Mouse (Mus musculus) embryonic facial prominence, embryonic 15.5 days (tissue): ENCODE data around the gene Sipa1l2. TPM values are rescaled to one million over a fixed set of nuclear protein-coding genes. Genes with fewer than 3 reads are reported as not detected.
A peak's percentile ranks its signal among the peaks of the same experiment; 100 is the strongest.

ENCODE experiments used
- ATAC-seq: fragments of 200-750 bp; cut with Nextera tagmentation; 2 replicates; pipeline ENCODE4 v1.8.0; 2017; ENCODE audit warnings: low read depth, moderate TSS enrichment; ENCODE audit not compliant: insufficient number of reproducible peaks, low FRiP score, low TSS enrichment
- H3K27ac ChIP-seq: fragments of 300-500 bp; sonication (generic); replicated peaks from 2 replicates; pipeline ENCODE4 v1.5.1; 2015; ENCODE audit warnings: mild to moderate bottlenecking, inconsistent platforms
- H3K27me3 ChIP-seq: fragments of 300-500 bp; sonication (generic); 2 replicates; pipeline ENCODE4 v1.6.1; 2015; ENCODE audit warnings: inconsistent platforms
- H3K36me3 ChIP-seq: fragments of 300-500 bp; sonication (generic); 2 replicates; pipeline ENCODE4 v1.6.1; 2015; ENCODE audit warnings: mild to moderate bottlenecking, inconsistent platforms
- H3K4me1 ChIP-seq: fragments of 300-500 bp; sonication (generic); 2 replicates; pipeline ENCODE4 v1.6.1; 2015; ENCODE audit warnings: inconsistent platforms
- H3K4me2 ChIP-seq: fragments of 300-500 bp; sonication (generic); replicated peaks from 2 replicates; pipeline ENCODE4 v1.6.1; 2015; ENCODE audit warnings: mild to moderate bottlenecking, inconsistent platforms
- H3K4me3 ChIP-seq: fragments of 300-500 bp; sonication (generic); replicated peaks from 2 replicates; pipeline ENCODE4 v1.5.1; 2015; ENCODE audit warnings: mild to moderate bottlenecking, inconsistent platforms
- H3K9ac ChIP-seq: fragments of 300-500 bp; sonication (generic); 2 replicates; pipeline ENCODE4 v1.6.1; 2015; ENCODE audit warnings: inconsistent platforms
- H3K9me3 ChIP-seq: fragments of 300-500 bp; sonication (generic); replicated peaks from 2 replicates; pipeline ENCODE4 v1.6.1; 2016; ENCODE audit warnings: inconsistent platforms
- WGBS: fragments of 180-500 bp; shearing (Covaris S2); methylation state at CpG from one replicate; pipeline ENCODE4 v1.1.7; 2015; 5-methylcytosine and 5-hydroxymethylcytosine counted together
- polyA plus RNA-seq: library from polyadenylated mRNA; unstranded; fragments of >200 nt; fragmentation: Nextera tagmentation; extraction: Ambion mirVana; gene quantifications from 2 replicates; pipeline ENCODE4 v1.2.1, GENCODE M21; 2015

Sipa1l2 gene
- polyA plus RNA-seq, 1 experiment from 2014 or later = 12.6 TPM

DNA sequence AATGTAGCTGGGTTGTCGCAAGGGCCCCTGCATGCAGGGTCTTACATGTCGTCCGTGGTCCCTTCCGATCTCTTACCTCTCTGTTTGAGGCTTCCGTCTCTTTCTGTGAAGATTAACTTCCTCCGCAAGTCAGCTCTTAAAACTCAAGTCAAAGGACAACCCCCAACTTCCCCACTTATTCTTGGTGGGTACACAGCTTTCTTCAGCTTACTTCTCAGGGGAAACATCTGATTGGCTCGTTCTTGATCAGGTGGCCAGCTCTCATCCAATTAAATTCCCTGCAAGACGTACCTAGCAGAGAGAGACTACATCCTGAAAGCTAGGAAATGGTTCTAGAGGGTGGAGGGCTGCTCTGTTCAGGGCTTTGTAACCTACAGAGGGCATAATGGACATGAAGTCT is 178.3 kb downstream of the Sipa1l2 start:
- WGBS = 70% methylated on average over 8 of the region's 8 CpGs

DNA sequence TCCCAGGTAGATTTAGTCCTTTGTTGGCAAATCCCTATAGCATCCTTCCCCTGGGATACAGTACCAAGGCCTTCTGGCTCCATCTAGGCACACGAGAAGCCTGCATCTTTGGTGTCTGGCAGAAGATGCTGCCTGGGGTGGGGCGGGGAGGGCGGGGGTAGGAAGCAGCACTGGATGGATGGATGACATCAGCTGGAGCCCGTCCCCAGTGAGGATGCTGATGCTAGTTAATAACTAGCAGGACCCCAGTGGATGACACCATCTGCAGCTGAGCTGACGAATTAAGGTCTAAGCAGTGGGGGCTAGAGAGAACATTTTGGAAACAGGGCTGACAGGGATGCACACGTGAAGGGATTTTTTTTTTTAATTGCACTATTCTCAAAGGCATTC is 179.1 kb downstream of the Sipa1l2 start:
- peaks cover 43% of the 10 kb centered on the region for H3K4me1 ChIP-seq

More for the DNA sequence above, 178.3 kb downstream of the Sipa1l2 start:
- Histone ChIP-seq H3K36me3 (no peaks in the 10 kb centered on the region), H3K9ac (no peak overlapping the region), H3K4me2 (no peak overlapping the region), H3K4me3 (no peak overlapping the region), H3K9me3 (no peaks in the 10 kb centered on the region), H3K4me1 (peaks cover 35% of the 10 kb centered on the region), H3K27me3 (no peaks in the 10 kb centered on the region), H3K27ac (no peak overlapping the region)
- no peak for ATAC-seq

DNA sequence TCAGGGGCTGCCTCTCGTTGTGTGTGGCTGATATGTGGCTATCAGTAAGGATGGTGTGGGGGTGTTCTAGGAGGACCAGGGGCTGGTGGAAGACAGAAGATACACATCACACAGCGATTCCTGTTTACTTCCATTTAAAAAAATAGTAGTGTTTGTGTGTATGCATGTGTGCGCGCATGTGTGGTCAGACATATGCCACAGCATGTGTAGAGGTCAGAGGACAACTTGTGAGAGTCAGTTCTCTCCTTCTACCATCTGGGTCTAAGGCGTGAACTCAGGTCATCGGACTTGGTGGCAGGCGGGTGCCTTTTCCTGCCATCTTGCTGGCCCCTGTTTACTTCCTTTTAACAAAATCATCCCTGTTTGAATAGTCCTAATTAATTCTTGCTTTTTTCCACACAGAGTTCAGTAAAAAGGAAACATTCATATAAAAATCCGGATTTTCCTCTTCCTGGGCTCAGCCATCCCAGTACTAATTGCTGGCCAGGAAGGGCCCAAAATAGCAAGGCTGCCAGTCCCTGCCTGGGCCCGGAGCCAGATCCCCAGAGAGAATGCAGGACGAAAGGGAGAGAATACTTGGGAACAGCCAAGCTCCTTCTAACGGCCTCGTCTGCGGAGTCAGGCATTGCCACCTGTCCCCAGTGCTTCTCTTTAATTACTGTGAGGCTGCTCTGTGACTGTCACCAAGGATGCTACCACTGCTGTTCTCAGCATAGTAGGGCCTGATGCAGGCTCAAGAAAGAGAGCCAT is 179.7 kb downstream of the Sipa1l2 start:
- Histone ChIP-seq H3K27me3 (no peaks in the 10 kb centered on the region), H3K4me1 (peaks cover 47% of the 10 kb centered on the region), H3K9ac (no peak overlapping the region), H3K4me3 (no peak overlapping the region), H3K36me3 (no peaks in the 10 kb centered on the region), H3K4me2 (no peak overlapping the region), H3K27ac (0 out of 2 replicates have a peak overlapping the region, but pooled peaks have one; percentile 9), H3K9me3 (no peaks in the 10 kb centered on the region)
- WGBS = 62% methylated on average over 13 of the region's 13 CpGs
- no peak for ATAC-seq

More for the DNA sequence above, 179.1 kb downstream of the Sipa1l2 start:
- no peak for ATAC-seq
- no peak overlapping the region for H3K9ac ChIP-seq
- H3K9me3 ChIP-seq = no peaks in the 10 kb centered on the region
- H3K36me3 ChIP-seq = no peaks in the 10 kb centered on the region
- no peak overlapping the region for H3K4me2 ChIP-seq
- WGBS = 51% methylated on average over 6 of the region's 6 CpGs
- H3K27me3 ChIP-seq = no peaks in the 10 kb centered on the region
- H3K27ac ChIP-seq = no peak overlapping the region
- no peak overlapping the region for H3K4me3 ChIP-seq

DNA sequence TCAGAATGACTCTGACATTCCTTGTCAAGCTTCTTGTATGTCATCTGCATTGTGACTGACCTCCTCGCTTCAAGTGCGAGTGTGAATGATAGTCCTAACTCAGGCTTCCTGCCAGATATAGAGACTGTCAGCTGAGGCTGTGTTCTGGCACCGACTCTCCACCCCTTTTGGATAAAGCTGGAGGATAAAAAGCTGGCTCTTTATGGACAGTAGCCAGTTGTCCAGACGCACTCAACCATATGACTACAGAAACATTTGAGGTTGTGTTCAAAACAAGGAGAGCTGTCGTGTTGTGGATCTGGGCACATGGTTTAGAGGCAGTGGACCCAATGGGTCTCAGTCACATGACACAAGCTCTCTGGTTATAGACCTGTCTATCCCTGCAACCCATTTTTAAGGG is 180.3 kb downstream of the Sipa1l2 start:
- H3K9me3 ChIP-seq = no peaks in the 10 kb centered on the region
- 0 out of 2 replicates have a peak overlapping the region, but pooled peaks have one; percentile 9 for H3K27ac ChIP-seq
- H3K4me2 ChIP-seq = no peak overlapping the region
- no peak overlapping the region for H3K9ac ChIP-seq
- no peaks in the 10 kb centered on the region for H3K36me3 ChIP-seq
- WGBS = 58% methylated on average over 5 of the region's 5 CpGs
- no peak for ATAC-seq
- no peaks in the 10 kb centered on the region for H3K27me3 ChIP-seq
- H3K4me1 ChIP-seq = peaks cover 49% of the 10 kb centered on the region
- no peak overlapping the region for H3K4me3 ChIP-seq

DNA sequence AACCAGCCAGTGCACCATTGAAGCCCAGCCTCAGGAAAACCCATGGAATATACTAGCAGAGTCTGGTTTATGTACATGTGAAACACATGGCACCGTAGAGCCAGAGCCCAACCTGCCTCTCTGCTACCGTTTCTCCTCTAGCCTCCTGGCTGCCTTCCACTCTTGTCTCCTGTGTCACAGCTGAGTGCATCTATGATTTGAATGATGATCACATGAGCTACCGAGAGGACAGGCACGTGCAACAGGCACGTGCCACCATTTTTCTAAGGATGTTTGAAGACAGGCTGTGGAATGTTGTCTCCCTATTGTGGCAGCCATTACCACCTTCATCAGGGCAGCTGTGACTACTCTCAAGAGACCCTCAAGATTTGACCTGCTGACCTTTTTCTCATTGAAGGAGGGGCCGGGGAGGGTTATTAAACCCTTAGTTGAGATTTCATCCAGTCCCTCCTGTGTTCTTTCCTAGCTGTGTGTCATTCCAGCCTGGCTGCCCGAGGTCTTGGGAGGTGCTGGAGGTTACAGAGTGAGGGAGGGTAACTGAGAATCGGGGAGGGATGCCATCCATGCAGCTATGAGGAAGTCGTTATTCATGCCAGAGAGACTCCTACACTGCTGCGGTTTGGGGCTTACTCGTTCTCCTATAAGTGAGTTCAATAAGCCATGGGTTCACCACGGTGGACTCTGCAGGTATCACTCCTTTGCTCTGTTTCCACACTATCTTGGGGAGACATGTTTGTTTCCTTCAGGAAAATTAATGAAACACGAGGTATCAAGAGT is 181.0 kb downstream of the Sipa1l2 start:
- no peak for ATAC-seq
- H3K27me3 ChIP-seq = no peaks in the 10 kb centered on the region
- H3K36me3 ChIP-seq = no peaks in the 10 kb centered on the region
- H3K9ac ChIP-seq = no peak overlapping the region
- WGBS = 59% methylated on average over 13 of the region's 13 CpGs
- H3K9me3 ChIP-seq = no peaks in the 10 kb centered on the region
- H3K4me2 ChIP-seq = no peak overlapping the region
- H3K4me3 ChIP-seq = no peak overlapping the region
- H3K4me1 ChIP-seq = peaks cover 49% of the 10 kb centered on the region
- H3K27ac ChIP-seq = no peak overlapping the region

DNA sequence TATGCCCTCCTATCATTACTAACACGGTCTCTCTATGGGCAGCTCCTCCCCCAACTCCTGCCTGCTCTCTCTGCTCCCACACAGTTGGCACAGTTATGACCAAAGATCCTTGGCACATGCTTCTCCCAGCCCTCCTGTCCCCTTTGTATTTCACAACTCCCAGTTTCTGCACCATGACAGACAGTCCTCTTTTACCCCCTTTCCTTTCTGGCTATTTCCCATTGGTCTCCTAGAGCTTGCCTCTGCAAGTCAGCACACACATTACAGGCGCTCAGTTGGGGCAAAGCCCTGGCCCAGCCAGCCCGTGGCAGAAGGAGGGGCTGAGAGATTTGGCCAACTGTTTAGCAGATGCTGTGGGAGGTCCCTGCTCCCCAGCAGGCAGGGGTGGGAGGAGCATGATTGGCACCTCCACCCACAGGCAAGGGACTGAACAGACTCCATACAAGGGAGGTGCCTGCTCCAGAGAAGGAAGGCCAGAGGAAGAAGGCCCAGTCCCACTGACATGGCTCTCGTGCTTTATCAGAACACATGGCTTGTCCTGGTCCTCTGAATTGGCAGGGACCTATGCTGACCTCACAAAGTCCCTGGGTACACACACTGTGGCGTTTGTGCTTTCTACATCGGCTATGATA is 184.0 kb downstream of the Sipa1l2 start:
- Histone ChIP-seq H3K4me1 (peaks cover 47% of the 10 kb centered on the region), H3K27me3 (no peaks in the 10 kb centered on the region), H3K4me2 (no peak overlapping the region), H3K9ac (no peak overlapping the region), H3K27ac (peak overlapping the region; percentile 71), H3K4me3 (no peak overlapping the region), H3K36me3 (no peaks in the 10 kb centered on the region), H3K9me3 (no peaks in the 10 kb centered on the region)
- 18% methylated on average over 6 of the region's 6 CpGs for WGBS
- peak; percentile 85 for ATAC-seq

DNA sequence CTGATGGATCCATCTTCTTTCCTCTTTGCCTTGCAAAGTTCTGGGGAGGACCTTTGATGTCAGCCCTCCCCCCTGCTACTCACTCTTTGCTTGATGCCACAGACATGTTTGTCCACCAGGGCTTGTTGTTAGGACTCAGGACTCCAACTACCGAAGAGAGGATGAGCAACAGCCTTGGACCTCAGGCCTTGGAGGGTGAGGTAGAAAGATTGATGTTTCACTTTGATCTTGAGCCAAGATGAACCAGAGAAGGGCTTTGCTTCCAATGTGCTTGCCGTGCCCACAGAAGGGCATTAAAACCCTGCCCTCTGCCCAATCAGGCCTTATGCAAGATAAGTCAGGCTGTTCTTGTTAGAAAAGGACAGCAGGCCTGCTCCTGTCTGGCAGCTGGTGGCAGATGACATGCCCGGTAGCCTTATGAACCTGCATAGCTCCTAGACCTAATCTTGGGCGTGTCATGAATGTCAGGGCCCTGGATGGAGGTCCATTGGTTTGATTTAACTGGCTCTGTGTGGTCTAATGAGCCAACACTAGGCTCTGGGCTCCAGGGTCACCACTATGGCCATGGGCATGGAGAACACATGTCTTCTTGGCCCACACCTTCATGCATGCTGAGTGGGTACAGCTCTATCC is 184.9 kb downstream of the Sipa1l2 start:
- WGBS = 87% methylated on average over 4 of the region's 4 CpGs

DNA sequence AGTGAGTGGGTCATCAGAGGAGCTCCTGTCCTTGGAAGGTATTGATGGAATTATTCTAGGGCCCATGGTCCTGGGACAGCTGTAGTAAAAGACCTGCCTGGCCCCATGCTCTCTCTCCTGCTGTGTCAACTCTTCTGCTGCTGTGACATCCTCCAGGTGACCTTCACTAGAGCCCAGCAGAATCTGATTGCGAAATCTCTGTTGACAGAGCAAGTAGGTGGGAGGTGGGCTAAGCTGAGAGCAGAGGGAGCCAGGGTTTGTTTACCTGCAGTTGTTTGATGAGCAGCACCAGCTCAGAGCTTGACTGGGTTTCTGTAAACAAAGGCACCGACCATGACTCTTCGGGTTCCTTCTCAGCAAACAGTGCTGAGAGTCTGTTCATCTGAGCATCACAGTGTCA is 187.9 kb downstream of the Sipa1l2 start:
- ATAC-seq = no peak
- no peak overlapping the region for H3K4me2 ChIP-seq
- WGBS = 58% methylated on average over 3 of the region's 3 CpGs

More for the DNA sequence above, 184.9 kb downstream of the Sipa1l2 start:
- H3K36me3 ChIP-seq = no peaks in the 10 kb centered on the region
- H3K4me1 ChIP-seq = peaks cover 37% of the 10 kb centered on the region
- H3K9ac ChIP-seq = no peak overlapping the region
- H3K27me3 ChIP-seq = no peaks in the 10 kb centered on the region
- H3K4me2 ChIP-seq = no peak overlapping the region
- no peak for ATAC-seq
- no peaks in the 10 kb centered on the region for H3K9me3 ChIP-seq
- no peak overlapping the region for H3K4me3 ChIP-seq
- peak overlapping the region; percentile 71; the same call in 1 of the 2 replicates for H3K27ac ChIP-seq

DNA sequence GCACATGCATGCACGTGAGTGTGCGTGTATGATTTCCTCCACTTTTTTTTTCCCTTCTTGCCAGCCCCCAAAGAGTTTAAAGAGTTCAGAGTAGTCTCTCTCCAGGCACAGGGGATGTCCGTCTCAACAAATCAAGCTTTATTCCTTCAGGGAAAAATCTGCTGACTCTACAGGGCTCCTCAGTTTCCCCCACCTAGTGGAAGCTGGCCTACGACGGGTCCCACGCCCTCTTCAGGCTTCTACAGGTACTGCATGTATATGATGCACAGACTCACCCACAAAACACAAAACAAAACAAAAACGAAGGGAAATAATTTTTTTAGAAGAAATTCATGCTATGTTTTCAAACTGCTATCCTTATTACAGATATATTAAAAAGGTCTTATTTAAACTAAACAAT is 189.7 kb downstream of the Sipa1l2 start:
- Histone ChIP-seq H3K4me3 (no peak overlapping the region), H3K27me3 (no peaks in the 10 kb centered on the region), H3K36me3 (no peaks in the 10 kb centered on the region), H3K4me2 (no peak overlapping the region), H3K9me3 (no peaks in the 10 kb centered on the region), H3K9ac (no peak overlapping the region), H3K27ac (no peak overlapping the region), H3K4me1 (peaks cover 11% of the 10 kb centered on the region; the same call in 1 of the 2 replicates)
- 49% methylated on average over 7 of the region's 7 CpGs for WGBS
- no peak for ATAC-seq

More for the DNA sequence above, 187.9 kb downstream of the Sipa1l2 start:
- no peak overlapping the region for H3K4me3 ChIP-seq
- H3K27me3 ChIP-seq = no peaks in the 10 kb centered on the region
- no peak overlapping the region for H3K27ac ChIP-seq
- H3K9ac ChIP-seq = no peak overlapping the region
- H3K9me3 ChIP-seq = no peaks in the 10 kb centered on the region
- H3K4me1 ChIP-seq = peaks cover 21% of the 10 kb centered on the region
- H3K36me3 ChIP-seq = no peaks in the 10 kb centered on the region

DNA sequence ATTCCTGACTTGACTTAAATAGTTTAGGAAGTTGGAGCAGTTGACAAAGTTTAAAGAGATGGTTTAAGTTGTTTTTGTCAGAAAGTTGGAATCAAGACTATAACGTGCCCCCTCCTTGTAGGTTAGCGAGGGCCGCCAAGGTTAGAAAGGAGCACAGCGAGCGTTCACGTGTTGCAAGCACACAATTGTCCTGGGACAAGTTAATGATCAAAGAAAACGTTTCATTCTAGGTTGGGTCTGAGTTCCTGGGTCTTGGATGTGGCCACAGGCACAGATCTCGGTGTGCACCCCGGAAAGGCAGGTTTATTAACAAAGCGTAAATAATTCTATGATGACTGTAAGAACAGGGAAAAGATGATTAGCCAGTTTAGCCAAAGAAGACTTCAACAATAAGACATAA is 190.5 kb downstream of the Sipa1l2 start:
- Histone ChIP-seq H3K9me3 (no peaks in the 10 kb centered on the region), H3K4me3 (no peak overlapping the region), H3K36me3 (no peaks in the 10 kb centered on the region), H3K27ac (no peak overlapping the region), H3K9ac (no peak overlapping the region), H3K27me3 (no peaks in the 10 kb centered on the region), H3K4me2 (no peak overlapping the region), H3K4me1 (peaks cover 7% of the 10 kb centered on the region; the same call in 1 of the 2 replicates)
- ATAC-seq = no peak
- 61% methylated on average over 10 of the region's 10 CpGs for WGBS

DNA sequence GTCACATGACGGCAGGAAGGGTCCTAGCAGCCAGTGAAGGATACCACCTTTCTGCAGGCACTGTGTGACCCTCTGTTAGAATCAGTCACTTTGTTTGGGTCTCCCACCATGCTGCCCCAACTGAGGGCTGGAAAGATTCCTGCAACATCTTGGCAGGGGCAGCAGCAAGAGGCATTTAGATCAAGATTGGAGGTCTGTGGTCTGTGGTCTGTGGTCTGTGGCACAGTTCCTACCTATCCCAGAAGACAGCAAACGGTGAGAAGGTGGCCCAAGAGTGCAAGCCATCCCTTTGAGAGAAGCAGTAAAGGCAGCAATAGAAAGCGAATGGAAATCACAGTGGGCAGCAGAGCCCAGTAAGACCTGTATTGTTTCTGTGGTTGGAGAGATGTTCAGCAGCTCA is 191.9 kb downstream of the Sipa1l2 start:
- ATAC-seq = no peak
- H3K4me2 ChIP-seq = no peak overlapping the region
- H3K36me3 ChIP-seq = no peaks in the 10 kb centered on the region
- no peaks in the 10 kb centered on the region for H3K9me3 ChIP-seq
- H3K4me3 ChIP-seq = no peak overlapping the region
- peaks cover 7% of the 10 kb centered on the region; the same call in 1 of the 2 replicates for H3K4me1 ChIP-seq
- H3K9ac ChIP-seq = no peak overlapping the region
- H3K27me3 ChIP-seq = no peaks in the 10 kb centered on the region
- H3K27ac ChIP-seq = no peak overlapping the region
- WGBS = 72% methylated on average over 3 of the region's 3 CpGs
